Mouse (Mus musculus) megakaryocyte, embryonic 14.5 days (primary cell): ENCODE results near the gene Trim65.

Experiments
- FLI1 ChIP-seq: IDR thresholded peaks from 2 replicates; pipeline ENCODE4 v1.6.1; 2012; ENCODE audit warnings: low read length, inconsistent platforms, mixed read lengths
- GATA1 ChIP-seq: IDR thresholded peaks from 3 replicates; pipeline ENCODE4 v1.6.1; 2012; ENCODE audit warnings: mixed read lengths, low read length, inconsistent platforms, borderline replicate concordance

DNA sequence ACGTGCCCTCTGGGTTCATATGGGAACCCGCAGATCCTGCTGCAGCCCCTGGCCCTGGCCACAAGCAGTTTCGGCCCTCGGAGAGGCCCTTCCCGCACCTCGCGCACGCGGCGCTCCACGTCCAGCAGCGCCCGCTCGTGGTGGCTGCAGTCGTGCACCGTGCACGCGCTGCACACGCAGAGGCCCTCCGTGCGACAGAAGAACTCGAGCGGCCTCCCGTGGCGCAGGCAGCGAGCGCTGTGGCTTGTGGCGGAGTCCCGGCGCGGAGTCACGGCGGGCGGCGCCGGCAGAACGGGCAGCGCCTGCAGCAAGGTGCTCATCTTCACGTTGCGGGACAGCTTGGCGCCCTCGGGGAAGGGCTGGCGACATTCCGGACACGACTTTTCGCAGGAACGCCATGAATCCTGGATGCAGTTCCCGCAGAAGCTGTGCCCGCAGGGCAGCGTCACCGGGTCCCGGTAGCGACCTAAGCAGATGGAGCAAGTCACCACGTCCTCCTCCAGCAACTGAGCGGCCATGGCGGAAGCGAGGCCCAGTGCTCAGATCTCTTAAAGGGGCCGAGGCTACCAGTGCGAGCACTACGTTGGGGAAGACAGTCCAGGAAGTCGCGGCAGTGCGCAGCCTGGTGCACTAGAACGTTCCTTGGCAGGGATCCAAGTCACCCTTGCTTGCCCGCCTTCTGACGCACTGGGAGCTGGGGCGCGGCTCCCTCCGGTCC is at the start of gene Trim65:
- TF ChIP-seq GATA1 (no peak), FLI1 (no peak)
